Mouse (Mus musculus): Measurements from ENCODE around the gene Coro6. TPM values are rescaled to one million over a fixed set of nuclear protein-coding genes. Genes with fewer than 3 reads are reported as not detected.

The Coro6 gene
- total RNA-seq, 2 experiments from 2014 or later: 140 to 181 TPM

DNA sequence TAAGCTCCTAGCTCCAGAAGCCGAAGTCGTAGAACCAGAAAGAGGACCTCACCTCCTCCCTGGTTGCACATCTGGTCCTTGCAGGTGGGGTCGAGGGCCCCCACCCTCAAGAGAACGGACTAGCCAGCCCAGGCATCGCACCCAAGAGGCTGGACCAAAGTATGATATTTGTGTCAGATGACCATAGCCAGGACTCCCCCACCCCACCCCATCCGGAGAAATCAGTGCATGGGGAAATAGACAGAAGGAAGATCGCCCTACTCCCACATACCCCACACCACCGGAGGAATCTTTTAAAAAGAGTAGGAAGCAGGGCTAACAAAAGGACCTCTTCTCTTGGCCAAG, 862 bp downstream of the Coro6 start:
- no peak for DNase-seq
- intact Hi-C loops (cut with DNase I): no loop called here

DNA sequence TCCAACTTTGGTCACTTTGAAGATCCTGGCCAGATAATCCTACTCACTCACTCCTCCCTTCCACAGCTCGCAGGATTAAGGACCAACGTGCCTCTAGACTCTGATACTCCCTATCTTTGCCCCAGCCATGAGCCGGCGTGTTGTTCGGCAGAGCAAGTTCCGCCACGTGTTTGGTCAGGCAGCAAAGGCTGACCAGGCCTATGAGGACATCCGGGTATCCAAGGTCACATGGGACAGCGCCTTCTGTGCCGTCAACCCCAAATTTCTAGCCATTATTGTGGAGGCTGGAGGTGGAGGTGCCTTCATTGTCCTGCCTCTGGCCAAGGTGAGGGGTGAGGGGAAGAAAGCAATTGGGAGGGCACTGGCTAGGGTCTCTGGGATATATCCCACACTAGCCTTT, 1.6 kb downstream of the Coro6 start:
- intact Hi-C loops (cut with DNase I): no loop called here
- DNase-seq: no peak

DNA sequence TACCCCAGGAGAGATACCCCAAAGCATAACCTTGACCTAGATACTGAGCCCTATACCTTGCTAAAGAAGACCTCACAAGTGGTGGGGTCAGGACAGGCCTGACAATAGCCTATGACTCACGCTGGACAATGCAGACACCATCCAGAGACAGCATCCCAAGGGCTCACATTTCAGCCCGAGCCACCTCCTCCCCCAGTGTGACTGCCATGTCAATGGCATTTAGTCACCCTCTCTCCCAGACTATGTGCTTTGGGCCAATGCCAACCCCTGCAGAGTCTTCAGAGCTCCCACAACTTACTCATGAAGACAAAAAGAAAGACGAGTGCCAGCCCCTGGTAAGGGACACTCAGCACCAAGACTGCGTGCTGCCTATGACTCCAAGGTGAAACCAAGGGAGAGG, 2.5 kb downstream of the Coro6 start:
- DNase-seq: no peak
- intact Hi-C loops (cut with DNase I): loop anchor here (5.0 kb wide), 1 partner anchor 367 kb away; no protein-coding TSS in a partner anchor

DNA sequence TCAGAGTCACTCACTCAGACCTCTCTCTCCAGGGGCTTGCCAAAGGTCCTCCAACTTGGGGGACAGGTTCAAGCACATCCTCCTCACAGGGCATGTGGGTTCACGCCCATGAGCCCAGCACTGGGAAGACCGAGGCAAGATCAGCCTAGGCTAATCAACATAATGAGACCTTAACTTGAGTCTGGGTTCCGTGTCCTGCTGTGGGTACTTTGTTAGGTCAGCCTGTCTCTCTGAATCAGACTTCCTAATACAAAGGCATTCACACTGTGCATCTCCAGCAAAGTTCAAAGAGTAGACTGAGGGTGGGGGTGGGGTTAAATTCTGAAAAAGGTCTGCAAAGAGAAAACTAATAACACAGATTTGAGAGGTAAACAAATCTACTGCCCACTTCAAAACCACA, 2.9 kb downstream of the Coro6 start:
- no peak for DNase-seq
- intact Hi-C loops (cut with DNase I): loop anchor here (5.0 kb wide), 1 partner anchor 368 kb away; no protein-coding TSS in a partner anchor

DNA sequence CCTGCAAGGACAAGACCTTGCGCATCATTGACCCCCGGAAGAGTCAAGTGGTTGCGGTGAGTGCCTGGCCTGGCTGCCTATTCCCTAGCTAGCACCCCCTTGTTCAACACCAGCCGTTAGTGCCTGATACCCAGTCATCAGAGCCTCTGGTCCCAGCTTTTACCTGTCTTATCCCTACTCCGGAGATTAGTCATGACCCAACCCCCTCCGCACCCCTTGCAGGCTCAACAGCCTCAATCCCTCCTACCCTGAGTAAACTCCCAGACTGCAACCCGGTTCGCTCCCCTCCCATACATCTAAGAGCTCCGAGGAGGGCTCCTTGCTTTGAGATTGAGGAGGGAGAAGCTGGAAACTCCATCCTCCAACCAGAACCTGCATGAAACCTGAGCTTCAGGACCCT, 4.3 kb downstream of the Coro6 start:
- DNase-seq: no peak

DNA sequence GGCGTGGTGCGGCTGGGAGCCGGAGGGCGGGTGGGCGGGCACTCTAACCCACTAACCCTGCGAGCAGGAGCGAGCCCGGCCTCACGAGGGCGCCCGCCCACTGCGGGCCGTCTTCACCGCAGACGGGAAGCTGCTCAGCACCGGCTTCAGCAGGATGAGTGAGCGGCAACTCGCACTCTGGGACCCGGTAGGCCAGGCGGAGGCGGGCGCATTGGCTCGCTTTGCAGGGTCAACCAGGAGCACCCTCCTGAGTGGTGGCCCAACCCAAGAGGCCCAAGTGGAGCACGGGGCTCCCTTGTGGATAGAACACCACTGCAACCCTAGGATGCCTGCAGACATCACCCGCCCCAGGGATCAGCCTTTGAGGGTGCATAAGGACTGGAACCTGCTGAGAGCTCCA, 4.9 kb downstream of the Coro6 start:
- intact Hi-C loops (cut with DNase I): loop anchor here (5.0 kb wide), 1 partner anchor 370 kb away; no protein-coding TSS in a partner anchor
- DNase-seq: peak; percentile 66 to 70

More for the DNA sequence above, 4.3 kb downstream of the Coro6 start:
- intact Hi-C loops (cut with DNase I): loop anchor here (5.0 kb wide), 1 partner anchor 369 kb away; no protein-coding TSS in a partner anchor

DNA sequence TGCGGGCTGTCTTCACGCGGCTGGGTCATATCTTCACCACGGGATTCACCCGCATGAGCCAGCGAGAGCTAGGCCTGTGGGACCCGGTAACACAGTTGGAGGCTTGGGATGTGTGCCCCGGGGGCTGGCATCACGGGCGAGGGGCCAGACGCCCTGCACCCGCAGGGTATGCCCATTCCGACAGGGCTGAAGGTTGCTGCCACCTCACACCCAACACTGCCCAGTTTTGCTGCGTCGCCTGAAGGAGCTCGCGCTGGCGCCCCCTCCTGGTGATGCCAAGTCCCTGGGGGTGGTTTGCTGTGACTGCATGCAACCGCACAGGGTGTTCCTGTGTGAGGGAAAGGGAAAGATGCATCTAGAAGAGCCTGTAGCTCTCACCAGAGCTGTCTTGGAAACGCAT, 5.6 kb downstream of the Coro6 start:
- DNase-seq: peak; percentile 73 to 75
- intact Hi-C loops (cut with DNase I): loop anchor here (5.0 kb wide), 1 partner anchor 370 kb away; no protein-coding TSS in a partner anchor

DNA sequence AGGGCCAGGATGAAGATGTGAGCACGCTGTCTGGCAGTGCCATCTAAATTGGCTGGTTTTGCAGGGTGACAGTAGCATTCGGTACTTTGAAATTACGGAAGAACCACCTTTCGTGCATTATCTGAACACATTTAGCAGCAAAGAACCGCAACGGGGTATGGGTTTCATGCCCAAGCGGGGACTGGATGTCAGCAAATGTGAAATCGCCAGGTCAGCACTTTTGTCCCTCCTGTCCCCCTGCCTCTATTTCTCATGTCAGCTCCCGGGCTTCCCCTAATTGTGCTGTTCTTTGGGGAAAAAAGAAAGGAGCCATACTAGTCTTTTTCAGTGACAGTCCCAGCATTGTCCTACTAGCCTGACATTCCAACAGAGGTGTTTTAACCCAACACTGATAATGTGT, 6.2 kb downstream of the Coro6 start:
- intact Hi-C loops (cut with DNase I): loop anchor here (5.0 kb wide), 1 partner anchor 371 kb away; no protein-coding TSS in a partner anchor
- no peak for DNase-seq

DNA sequence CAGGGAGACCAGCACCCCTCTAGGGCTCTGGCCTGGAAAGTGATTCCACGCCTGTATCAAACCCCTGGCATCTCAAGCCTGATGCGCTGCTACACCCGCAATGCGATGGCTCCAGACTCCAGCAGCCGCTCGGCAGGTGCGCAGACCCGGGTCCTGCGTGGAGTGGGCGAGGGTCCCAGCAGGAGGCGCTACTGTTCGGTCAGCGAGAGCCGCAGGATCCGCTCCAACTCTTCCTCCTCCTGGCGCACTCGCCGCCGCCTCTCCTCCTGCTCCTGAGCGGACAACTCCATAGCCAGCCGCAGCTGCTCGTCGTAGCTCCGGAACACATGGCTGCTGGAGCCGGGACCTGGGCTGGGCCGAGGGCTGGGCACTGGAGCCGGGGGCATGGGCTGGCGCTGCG, 9.2 kb downstream of the Coro6 start:
- intact Hi-C loops (cut with DNase I): no loop called here

DNA sequence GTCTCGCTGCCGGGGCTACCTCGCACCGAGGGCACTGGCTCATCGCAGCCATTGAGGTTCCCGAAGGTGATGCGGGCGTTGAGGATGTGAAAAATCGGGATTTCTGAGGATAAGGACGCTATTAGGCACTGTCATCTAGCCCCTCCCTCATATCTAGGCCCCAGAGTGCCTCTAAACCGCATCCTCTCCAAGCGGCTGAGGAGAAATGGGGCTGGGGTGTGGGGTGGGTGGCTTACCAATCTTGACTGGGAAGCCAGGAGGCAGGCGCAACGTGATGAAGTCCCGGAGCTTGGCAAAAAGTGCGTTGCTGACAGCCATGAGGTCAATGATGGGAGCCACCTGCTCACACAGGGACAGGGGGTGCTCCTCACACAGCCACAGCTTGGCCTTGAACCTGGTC, 10.6 kb downstream of the Coro6 start:
- no peak for DNase-seq
- intact Hi-C loops (cut with DNase I): no loop called here

More for the DNA sequence above, 9.2 kb downstream of the Coro6 start:
- DNase-seq: no peak

DNA sequence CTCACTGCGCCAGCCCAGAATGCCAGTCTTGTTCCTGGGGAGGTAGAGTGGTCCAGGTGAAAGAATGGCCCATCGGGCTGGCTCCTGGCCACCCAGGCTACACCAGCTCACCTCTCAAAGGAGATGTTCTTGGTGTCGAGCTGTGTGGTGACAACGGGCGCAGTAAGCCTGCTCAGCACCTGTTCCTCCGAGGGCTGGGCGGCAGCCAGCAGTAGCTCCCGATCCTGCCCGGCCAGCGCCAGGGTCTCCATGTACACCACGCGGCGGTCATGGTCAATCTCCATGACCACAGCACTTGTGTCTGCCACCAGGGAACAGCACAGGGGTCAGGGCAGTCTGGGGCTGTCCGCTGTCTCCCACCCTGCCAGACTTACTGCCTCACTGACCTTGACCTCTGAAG, 14.0 kb downstream of the Coro6 start:
- no peak for DNase-seq
- intact Hi-C loops (cut with DNase I): no loop called here

DNA sequence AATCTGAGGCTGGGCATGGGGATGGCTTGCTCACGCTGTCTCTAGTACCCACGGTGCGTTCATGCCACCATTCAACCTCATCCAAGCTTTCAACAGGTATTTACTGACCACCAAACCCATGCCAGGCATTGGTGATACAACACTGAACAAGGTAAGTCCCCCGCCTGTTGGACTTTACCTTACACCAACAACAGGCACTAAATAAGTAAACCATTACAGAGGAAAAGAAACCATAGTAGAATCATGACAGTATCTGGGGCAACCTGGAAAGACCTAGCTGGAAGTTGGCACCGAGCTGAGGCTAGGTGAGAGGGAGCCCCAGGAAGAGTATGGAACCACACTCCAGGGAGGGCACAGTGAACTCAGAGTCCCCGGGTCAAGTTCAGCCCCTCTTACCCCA, 14.7 kb downstream of the Coro6 start:
- intact Hi-C loops (cut with DNase I): no loop called here
- DNase-seq: no peak

DNA sequence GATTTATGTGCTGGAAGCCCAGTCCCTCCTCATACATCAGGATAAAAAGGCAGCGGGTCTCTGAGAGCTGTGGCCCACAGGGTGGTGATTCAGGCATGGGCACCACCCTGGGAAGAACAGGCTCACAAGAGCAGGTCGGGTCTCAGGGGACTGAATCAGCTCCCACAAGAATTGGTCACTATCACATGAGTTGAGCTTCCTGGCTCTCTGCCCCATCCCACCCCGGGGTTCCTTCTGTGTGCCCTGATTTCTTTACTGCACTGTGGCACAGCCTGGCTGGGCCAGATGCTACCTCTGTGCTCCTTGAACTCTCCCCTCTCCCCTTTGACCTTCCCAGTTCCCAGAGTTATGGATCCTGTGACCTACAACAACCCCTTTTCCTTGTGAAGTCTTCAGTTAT, 20.8 kb downstream of the Coro6 start:
- intact Hi-C loops (cut with DNase I): no loop called here
- DNase-seq: no peak

DNA sequence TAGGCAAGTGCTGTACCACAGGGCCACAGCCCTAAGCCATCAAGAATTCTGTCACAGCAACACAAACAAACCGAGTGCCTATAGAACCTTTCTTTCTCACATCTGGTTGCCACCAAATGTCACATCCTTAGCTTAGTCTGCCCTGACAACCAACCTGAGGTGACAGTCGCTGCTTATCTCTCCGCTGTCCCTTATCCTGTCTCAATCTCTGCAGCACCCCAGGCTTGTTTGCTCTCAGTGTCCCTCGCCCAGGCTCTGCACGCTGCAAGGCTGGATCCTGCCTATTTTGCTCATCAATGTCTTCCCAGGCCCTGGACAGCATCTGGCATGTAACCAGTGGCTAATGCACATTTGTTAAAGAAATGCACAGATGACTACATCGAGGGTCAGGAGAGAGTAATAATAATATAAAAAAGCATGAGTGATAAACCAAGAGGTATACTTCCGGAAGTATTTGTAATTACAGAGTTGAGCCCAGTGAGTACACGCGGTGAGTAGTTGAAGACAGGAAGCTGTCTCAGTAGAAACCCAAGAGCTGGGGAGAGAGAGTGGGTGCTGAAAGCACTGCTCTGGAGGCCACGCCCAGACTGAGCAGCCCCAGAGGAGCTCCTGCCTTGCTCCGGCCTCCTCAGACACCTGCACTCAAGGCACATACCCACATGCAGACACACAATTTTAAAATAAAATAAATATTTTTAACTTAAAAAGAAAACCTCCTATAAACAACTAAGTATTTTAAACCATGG, 21.5 kb downstream of the Coro6 start:
- DNase-seq: no peak
- intact Hi-C loops (cut with DNase I): no loop called here

DNA sequence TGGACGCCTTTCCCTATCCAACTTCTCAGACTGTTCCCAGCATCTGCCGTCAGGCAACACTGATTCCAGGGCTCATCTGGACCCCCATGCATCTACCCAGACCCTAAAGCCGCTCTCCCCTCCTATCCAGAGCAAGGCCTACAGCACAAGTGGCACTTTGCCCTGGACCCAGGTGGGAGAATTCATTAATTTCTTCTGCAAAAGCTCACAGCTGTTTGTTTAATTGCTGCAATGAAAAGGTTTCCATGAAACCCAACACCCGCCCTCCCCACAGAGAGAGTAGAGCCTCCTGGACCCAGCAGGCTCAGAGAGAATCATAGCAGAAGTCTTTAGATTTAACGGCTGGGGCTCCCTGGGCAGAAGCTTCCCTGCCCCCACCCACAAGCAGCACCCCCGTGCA, 23.0 kb downstream of the Coro6 start:
- intact Hi-C loops (cut with DNase I): no loop called here
- DNase-seq: no peak

DNA sequence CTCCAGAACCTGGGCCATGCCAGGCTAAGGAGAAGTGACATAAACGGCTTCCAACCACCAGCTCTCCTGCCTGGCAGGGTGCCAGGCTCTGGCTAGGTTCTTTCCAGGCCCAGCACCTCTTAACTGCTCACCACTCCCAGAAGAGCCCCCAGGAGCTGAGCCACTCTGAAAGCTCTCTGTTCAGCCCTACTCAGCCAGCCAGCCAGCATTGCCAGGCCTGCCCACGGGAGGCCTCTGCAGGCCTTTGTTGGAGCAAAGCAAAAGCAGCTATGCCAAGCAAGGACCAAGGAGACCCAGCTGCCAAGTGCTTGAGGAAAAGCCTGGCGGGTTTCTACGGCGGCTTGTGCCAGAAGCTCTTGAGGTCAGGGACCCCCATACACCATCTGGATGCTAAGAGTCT, 24.6 kb downstream of the Coro6 start:
- DNase-seq: no peak
- intact Hi-C loops (cut with DNase I): no loop called here

DNA sequence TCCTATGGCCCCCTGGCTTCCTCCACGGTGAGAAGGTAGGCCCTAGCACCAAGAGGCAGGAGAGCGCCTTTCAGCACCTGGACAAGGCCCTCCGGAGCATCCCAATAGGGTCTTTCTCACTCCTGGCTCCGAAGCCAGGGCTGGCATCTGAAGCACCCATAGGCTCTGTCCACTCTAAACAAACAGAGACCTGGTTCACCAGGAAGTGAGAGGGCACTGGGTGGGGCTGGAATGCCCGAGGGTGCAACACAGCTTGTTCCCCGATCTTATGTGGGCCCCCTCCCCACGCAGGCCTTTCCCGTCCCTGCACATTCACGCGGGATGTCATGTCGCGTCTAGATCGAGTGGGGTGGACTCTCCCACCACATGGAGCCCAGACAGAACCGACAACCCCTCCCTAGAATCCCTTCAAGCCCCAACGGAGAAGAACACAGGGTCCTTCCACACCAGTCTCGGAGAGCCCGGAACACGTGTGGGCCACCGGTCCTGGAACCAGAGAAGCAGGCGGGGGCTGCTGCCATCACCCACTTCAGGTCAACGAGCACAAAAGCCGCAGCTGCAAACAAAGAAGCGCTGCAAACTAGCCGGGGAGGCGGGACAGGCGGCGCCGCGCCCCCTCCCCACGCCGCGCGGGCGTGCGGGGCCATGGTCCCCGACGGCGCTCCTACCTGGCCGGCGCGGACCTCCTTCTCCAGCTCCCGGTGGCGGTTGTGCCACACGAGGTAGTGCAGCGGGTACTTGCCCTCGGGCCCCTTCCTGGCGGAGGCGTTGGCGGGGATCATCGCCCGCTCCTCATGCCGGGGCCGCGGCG, 26.8 kb downstream of the Coro6 start:
- no peak for DNase-seq

DNA sequence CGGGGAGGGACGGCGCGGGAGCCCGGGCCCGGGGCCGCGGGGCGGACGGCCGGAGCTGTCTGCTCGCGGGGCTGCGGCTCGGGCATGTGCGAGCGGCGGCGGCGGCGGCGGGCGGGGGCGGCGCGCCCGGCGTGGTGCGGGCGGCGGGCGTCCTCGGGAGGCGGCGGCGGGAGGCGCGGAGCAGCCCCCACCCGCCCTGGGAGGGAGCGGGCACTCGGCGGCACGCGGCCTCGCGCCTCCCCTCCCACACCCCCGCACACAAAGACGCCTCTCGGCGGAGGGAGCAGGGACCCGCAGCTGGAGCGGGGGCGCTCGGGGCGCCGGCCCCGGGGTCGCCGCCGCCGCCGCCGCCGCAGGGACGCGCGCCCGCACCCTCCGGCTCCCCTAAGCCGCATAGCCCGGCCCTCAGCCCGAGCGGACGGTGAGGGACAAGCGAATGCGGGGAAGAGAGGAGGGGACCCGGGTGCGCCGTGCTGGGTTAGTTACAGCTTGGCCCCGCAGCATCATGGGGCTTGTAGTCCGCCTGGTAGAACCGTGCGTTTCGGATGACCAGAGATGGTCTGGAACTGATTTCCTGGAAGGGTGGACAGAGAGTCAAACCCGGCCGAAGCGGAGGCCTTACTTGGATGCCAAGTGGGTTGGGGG, 27.5 kb downstream of the Coro6 start, which contains the start of gene Ankrd13b:
Ankrd13b (minus strand) TSS at position 88 of the 645 bp plus-strand sequence.
- DNase-seq: peak in 1 of 2 experiments; percentile 65
- intact Hi-C loops (cut with DNase I): loop anchor here (2.0 to 5.0 kb wide), 2 partner anchors 23 to 138 kb away; no protein-coding TSS in a partner anchor

More for the DNA sequence above, 26.8 kb downstream of the Coro6 start:
- intact Hi-C loops (cut with DNase I): no loop called here

DNA sequence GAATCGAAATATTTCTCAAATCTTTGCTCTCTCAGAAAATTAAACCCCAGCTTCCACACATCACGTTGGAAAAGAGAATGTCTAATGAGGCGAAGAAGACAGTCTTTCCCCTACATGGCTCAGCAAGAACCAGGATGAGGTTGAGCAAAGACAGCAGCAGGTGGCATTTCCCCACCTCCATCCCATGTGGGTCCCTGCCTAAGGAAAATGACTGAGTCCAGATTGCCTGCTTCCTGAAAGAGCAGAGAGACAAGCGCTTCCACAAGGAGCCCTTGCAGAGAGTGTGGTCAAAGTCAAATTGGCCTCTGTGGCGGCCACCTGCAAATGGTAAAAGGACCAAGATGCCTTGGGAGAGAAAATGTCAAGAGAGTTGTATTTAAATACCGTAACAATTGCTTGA, 28.2 kb downstream of the Coro6 start:
- intact Hi-C loops (cut with DNase I): loop anchor here (2.0 to 5.0 kb wide), 2 partner anchors 22 to 137 kb away; no protein-coding TSS in a partner anchor
- DNase-seq: no peak

DNA sequence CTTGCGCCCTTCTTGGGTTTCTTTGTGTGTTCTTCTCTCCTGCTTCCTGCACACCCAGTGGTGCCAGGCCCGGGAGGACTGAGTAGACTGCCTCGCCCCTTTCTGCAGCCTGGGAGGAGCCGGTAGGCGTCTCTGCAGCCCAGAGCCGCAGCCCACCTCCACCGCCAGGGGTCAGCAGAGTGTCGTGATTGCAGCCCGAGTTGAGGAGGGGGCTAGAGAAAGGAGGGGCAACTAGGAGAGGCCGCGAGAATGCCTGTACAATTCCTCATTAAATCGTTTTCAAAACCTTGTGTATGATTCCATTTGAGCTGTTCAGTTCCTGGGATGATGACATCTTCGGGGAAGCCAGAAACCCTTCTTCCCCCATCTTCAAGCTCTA, 28.9 kb downstream of the Coro6 start:
- intact Hi-C loops (cut with DNase I): loop anchor here (1.0 to 5.0 kb wide), 3 partner anchors 9 to 136 kb away; no protein-coding TSS in a partner anchor
- peak; percentile 76 to 87 for DNase-seq

Measured in gastrocnemius, postnatal 36 days (tissue).